Mouse (Mus musculus) ZHBTc4 (cell line): ENCODE measurements at regions not wholly inside any gene's neighbourhood (a gene's known extent, or its start where the extent isn't known, plus 50 kb on each side); places are given as distances from the start of the nearest gene placed in this dataset.

Source experiments
- DNase-seq: peaks from one replicate; pipeline ENCODE4 v3.0.0-alpha.2; 2011; ENCODE audit warnings: low read depth, low spot score

DNA sequence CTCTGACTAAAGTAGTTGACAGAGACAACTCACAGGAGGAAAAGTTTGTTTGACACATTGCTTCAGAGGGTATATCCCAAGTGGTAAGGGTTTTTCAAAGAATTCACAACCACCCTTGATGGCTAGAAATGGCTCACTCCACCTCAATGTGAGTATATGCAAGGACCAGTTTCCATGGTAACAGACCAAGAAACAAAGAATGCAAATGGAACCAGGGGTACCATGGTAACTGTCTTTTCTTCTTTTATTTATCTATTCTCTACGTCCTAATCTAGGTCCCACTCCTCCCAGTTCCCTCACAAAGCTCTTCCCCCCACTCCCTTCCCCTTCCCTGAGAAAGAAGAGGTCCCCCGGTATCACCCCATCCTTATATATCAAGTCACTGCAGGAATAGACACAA is 57.5 kb downstream of the Ins1 start:
- peak; percentile 7 for DNase-seq

DNA sequence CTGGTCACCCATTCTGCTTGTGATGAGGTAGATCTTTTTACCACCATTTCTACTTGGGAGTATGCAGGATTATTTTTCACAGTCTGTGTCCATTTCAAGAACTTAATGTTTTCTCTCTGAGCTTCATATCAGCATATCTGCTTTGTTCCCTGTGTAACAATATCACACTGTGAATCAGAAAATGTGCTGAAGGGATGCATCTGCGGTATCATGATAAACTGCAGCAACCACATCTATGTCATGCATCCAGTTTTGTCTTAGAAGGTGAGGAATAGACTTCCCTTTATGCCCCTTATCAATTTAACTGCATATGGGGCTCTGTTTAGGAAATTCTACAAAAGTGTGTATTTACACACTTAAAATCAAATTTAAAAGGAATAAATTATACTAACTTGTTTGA is 67.3 kb downstream of the Ins1 start:
- no peak for DNase-seq

DNA sequence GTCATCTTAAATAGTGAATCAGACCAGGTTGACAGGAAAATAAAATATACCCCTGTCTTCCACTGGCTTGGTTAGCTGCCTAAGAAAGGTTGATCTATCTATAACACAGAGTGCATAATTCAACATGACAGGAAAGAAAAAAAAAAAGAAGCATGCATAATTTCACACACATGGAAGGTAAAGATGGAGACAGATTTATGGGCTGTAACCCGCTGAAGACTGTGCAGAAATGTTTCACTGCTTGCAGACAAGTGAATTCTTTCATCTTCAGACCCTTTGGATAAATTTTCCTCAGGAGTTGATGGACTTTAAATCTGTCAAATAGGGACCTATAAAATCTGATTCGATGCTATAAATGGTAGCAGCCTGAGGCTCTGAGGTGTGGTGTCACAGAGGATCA is 91.1 kb downstream of the Ins1 start:
- DNase-seq: no peak

- DNase-seq: no peak
These were observed 110.9 kb downstream of the Ins1 start for GRCm38 (mm10) chr19:52374892-52375578.

GRCm38 (mm10) chr19:52406653-52407052 is 142.6 kb downstream of the Ins1 start:
- DNase-seq: no peak

DNA sequence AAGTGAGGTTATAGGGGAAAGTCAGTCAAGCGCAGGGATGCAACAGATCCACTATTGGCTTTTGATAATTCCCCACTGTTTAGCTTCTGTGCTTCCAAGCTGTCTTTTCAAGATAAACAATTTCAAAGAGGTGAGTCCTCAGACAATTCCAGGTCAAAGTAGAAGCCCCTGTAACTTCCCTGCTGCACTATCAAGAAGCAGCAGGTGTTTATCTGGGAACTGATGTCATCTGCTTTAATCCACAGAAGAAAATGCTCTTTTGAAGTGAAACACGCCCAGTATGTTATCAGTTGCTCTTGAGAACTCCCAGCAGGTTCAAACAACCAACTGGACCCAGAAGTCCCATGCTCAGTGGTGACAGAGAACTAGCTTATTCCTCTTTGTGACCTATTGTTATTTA is 164.7 kb downstream of the Ins1 start:
- no peak for DNase-seq

DNA sequence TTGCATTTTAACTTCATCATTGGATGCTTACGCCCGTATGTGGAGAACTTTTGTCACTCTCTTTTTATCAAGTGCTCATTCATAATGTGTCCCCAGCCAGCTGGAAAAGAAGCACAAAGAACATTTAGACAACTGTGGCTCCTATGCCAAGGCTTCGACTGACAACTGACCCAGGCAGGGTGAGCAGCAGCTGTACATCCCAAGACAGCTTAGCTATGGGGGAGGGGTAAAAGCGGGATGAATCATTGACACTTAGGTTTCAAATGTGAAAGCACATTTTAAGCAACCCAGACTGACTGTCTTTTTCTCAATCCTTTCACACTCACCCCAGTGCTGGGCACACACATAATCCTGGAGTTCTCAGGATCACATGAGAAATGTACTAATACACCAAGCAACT is 178.4 kb downstream of the Ins1 start:
- no peak for DNase-seq

GRCm38 (mm10) chr19:52448931-52449330 is 184.8 kb downstream of the Ins1 start:
- no peak for DNase-seq

DNA sequence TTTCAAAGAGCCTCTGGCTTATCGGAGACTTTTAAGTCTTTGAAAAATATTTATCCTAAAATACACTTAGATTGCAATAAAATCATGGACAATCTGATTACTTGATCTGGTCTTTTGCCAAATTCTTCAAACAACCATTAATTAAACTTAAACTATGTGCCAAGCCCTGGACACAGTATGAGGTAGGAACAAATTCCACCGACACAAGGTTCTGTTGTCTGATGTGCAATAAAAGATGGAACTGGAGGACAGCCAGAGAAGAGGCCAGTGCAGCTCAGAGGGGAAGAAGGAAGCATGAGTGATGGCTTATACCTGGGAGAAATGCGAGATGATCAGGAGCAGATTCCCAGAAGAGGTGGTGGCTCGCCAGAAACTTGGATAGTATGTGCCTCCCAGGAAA is 185.3 kb downstream of the Ins1 start:
- DNase-seq: no peak
